Mouse (Mus musculus): ENCODE data around the gene Gm49776.
"Not testable (repeated sequence)": the region's sequence is repeated elsewhere in the genome, so short reads cannot be mapped to it uniquely, and the experiment has no call there.

Gm49776 gene

DNA sequence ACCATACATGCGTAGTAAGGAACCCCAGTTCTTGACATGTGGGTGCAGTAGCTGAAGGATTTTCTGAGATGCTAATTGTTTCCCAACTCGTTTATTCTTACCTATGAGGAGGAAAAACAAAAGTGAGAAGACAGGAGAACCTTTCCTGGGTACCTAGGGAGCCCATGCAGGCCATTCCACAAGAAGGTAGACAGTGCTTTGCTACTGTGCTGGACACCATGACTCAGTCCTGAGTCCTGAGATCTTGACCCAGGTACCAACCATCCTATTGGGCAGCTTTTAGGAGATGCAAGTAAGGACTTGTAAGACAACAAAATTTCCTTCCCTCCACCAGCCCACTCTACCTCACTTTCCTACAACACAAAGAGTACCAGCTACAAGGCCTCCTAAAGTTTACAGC, at the start of gene Gm49776:
TSS of gene Gm49776 (minus strand) at position 101 of the 400 bp plus-strand sequence.
- no peak for DNase-seq (ENCODE audit: low read depth, low spot score)

- DNase-seq (ENCODE audit: low read depth, low spot score), result not testable (repeated sequence)
Observed at GRCm38 (mm10) chr16:18289614-18290013, 31.5 kb upstream of the Gm49776 start.

- peak; percentile 95 for DNase-seq (ENCODE audit: low read depth, low spot score)
Observed at GRCm38 (mm10) chr16:18289067-18289588, 31.0 kb upstream of the Gm49776 start, which contains the start of gene Dgcr8. Gene Dgcr8, minus strand, starts transcription at chr16:18289246.

- peak; percentile 29 for DNase-seq (ENCODE audit: low read depth, low spot score)
Observed at GRCm38 (mm10) chr16:18288581-18289061, 30.5 kb upstream of the Gm49776 start.

DNA sequence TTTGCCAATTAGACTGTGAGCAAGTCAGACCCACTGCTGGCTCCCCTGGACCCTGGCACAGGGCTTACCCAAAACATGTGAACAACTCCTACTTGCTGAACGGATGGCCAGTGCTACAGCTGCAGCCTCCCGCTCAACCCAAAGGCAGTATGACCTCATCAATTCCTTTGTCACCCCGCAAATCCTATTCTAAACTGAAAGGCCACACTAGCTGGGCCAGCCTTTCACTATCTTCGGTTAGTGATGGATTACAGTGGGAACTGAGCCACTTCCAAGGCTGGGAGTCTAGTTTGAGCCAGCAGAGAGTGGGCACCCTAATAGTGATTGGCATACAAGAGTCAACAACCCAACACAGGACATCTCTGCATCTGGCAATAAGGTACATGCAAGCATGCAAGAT, 30.0 kb upstream of the Gm49776 start:
- DNase-seq (ENCODE audit: low read depth, low spot score), result peak; percentile 21

DNA sequence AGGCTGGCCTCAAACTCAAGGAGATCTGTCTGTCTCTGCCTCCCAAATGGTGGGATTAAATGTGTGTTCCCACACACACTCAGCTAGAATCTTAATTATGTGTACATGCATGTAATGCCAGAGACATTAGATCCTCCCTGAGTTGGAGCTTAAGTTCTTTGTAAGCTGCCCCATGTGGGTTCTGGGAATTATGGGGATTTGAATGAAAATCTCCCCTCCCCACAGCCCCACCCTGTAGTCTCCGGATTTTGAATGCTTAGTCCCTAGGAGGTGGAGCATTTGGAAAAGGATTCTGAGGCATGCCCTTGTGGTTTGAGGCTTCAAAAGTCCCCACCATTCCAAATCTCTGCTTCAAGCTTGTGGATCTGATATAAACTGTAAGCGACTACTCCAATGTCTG, 17.0 kb upstream of the Gm49776 start:
- peak; percentile 50 for DNase-seq (ENCODE audit: low read depth, low spot score)

GRCm38 (mm10) chr16:18268182-18268581, 10.1 kb upstream of the Gm49776 start:
- DNase-seq (ENCODE audit: low read depth, low spot score), result peak; percentile 62

GRCm38 (mm10) chr16:18265024-18265423, 6.9 kb upstream of the Gm49776 start:
- DNase-seq (ENCODE audit: low read depth, low spot score), result no peak

DNA sequence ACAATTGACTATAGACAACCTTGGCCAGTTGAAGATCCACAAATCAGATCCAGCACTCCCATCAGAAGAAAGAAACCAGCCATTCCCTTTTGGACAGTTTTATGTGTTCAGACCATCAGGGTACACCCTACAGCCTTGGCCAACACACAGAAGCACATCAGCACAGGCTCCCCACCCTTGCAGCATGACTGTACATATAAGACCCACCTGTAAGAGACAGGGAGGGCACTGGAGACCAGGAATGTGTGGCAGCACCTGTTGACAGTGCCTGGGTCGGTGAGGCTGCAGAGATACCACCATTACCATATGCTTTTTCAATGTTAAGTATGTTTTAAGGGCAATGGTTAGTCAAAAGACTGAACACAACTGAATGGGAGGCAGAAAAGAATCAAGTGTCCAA, 4.3 kb downstream of the Gm49776 start:
- no peak for DNase-seq (ENCODE audit: low read depth, low spot score)

GRCm38 (mm10) chr16:18252736-18253135, 5.4 kb downstream of the Gm49776 start:
- no peak for DNase-seq (ENCODE audit: low read depth, low spot score)

- DNase-seq (ENCODE audit: low read depth, low spot score), result no peak
Observed at GRCm38 (mm10) chr16:18250828-18251790, 7.0 kb downstream of the Gm49776 start.

DNA sequence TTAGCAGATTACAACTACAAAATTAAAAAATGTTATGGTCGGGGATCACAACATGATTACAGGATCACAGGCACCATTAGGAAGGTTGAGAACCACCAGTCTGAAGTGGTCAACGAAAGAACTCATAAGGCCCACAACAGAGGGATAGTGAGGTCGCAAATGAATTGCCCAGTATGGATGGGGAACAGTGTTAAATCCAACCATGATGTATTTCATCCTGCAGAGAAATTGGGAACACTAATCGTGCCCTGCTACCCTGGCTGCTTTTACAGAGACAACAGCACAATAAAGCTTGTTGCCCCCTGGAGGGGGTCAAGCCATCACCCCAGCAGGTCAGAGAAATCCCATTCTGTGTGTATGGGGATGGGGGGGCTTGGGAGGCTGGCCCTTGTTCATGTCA, 7.9 kb downstream of the Gm49776 start:
- no peak for DNase-seq (ENCODE audit: low read depth, low spot score)

- no peak for DNase-seq (ENCODE audit: low read depth, low spot score)
Observed at GRCm38 (mm10) chr16:18249364-18249967, 8.7 kb downstream of the Gm49776 start.

GRCm38 (mm10) chr16:18248433-18249363, 9.4 kb downstream of the Gm49776 start, which contains the start of the genes Trmt2a and Ranbp1:
Gene Trmt2a, plus strand, starts transcription at chr16:18248679.
Gene Ranbp1, minus strand, starts transcription at chr16:18248732.
- DNase-seq (ENCODE audit: low read depth, low spot score), result peak; percentile 98

DNA sequence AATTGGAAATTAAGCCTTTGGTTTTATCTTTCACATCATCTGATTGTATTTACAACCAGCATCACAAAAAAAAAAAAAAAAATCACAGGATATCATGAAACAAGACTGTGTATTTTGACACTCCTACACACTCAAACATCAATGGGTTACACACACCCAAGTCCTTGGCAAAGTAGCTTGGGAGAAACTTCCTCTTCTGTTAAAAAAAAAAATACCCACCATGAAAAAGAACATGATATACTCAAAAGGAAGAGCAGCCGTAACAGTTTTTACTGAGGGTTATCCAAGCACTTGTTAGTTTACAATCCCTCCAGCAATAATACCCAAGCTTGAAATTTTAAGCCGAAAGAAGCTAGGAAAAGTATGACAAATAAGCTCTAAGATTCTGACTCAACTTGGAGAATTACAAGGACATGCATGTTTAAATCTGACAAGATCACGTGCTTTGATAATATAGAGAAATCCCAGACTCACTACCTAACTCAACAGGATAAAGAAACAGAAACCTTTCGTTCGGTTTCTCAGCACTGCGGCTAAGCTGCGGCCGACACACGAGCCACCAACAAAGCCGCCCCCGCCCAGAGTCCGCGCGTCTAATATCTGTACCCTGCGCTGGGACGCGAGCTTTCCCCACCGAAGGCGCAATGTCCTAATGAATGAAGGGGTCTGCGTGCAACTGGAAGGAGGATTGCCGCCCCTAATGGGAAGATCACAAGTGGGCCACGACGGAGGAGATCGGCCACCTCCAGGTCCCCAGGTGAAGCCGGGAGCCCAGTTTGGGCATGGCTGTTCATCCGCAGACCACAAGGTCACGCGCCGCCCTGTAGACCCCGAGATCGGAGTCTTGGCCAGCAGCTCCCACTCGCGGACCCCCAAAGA, 10.4 kb downstream of the Gm49776 start:
- peak; percentile 35 for DNase-seq (ENCODE audit: low read depth, low spot score)

DNA sequence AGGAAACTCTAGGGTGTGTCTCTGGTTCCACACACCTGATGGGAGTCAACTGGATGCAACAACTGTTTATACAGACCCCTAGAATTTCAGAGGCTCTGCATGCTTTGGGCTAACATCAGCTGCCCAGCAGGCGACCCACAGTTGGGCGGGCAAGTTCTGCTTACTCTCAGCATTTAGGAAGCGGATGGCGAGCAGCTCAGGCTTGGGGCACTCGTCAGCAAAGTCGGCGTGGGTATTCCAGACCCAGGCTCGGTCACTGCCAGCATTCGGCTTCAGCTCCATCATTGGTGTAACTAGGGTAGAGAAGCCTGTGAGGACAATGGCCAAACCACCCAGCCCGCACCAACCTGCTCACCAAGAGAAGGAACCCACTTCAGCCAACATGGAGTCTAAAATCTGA, 16.5 kb downstream of the Gm49776 start:
- DNase-seq (ENCODE audit: low read depth, low spot score), result no peak

DNA sequence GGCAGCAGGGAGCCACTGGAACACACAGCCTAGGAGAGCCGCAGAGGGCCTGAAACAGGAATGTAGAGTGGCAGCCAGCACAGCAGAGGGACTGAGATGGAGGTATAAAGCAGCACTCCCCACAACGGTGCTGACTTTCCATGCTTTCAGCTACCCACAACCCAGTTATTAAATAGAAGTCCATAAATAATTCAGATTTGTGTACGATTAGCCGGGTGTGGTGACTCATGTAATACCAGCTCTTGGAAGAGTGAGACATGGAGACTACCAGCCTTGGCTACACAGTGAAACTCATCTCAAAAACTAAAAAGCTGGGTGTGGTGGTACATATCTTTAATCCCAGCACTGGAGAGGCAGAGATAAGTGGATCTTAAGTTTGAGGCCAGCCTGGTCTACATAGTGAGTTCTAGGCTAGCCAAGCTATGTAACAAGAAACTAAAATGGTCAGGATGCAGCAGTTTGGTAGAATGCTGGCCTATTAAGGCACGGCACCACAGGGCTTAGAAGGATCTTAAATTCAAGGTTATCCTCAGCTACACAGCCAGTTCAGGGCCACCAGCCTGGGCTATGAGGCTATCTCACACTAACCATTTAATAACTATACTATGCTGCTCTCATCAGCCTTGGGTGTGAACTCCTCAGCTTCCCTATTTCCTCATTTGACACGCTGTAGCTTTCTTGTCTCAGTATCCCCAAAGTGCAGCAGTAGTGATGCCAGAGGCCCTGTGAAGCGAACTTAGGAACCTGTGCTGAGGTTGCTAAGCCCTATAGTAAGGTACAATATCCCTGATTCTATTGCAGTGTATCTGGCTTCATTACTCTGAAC, 21.2 kb downstream of the Gm49776 start:
- no peak for DNase-seq (ENCODE audit: low read depth, low spot score)

DNA sequence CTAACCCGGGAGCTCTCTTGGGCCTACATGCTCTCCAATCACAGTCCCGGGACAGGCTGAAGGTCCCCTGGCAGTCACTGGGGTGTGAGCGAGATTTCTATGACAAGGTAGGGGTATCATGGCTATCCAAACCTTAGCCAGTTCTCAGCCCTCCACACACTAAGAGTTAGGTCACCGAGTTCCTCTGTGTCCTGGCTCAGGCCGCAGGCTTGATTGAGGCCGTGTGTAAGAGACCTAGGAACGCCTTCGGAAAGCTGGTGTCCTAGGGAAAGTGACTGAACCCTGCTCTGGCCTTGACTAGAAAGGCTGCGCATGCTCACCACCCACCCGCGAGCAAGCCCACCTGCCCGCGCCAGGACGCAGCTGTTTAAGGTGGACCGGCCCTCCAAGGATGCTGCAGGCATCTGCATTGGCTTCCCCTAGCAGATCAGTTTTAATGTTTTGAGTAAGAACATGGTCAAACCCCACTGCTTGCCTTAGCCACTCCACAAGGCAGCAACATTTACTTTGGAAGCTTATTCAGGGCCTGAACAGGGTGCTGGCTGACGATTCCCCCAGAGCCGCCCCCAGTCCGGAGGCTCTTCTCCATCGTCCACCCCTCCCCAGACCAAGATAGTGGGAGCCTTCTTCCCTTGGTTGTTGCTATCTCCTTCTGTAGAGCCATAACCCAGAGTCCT, 22.6 kb downstream of the Gm49776 start:
- peak; percentile 48 for DNase-seq (ENCODE audit: low read depth, low spot score)
